Mouse (Mus musculus): ENCODE results near the gene Ankfy1.
"Not testable (repeated sequence)": the region's sequence is repeated elsewhere in the genome, so short reads cannot be mapped to it uniquely, and the experiment has no call there.

Ankfy1 gene

GRCm38 (mm10) chr11:72689551-72690510 lies at the start of gene Ankfy1:
Gene Ankfy1 (plus strand): TSS chr11:72690006.
- peak; percentile 98 for DNase-seq

- DNase-seq = no peak
These were observed 47.1 kb upstream of the Ankfy1 start for GRCm38 (mm10) chr11:72642730-72643129.

GRCm38 (mm10) chr11:72645386-72645785 lies 44.4 kb upstream of the Ankfy1 start:
- DNase-seq = no peak

GRCm38 (mm10) chr11:72650347-72650746 lies 39.5 kb upstream of the Ankfy1 start:
- DNase-seq = no peak

- DNase-seq = no peak
These were observed 29.9 kb upstream of the Ankfy1 start for GRCm38 (mm10) chr11:72659918-72660317.

GRCm38 (mm10) chr11:72660359-72660758 lies 29.4 kb upstream of the Ankfy1 start:
- no peak for DNase-seq

- DNase-seq = no peak
These were observed 25.2 kb upstream of the Ankfy1 start for GRCm38 (mm10) chr11:72664641-72665040.

- no peak for DNase-seq
These were observed 19.2 kb upstream of the Ankfy1 start for GRCm38 (mm10) chr11:72670634-72671033.

- no peak for DNase-seq
These were observed 18.4 kb upstream of the Ankfy1 start for GRCm38 (mm10) chr11:72671294-72671988.

- DNase-seq = no peak
These were observed 17.4 kb upstream of the Ankfy1 start for GRCm38 (mm10) chr11:72672438-72672837.

GRCm38 (mm10) chr11:72675280-72675679 lies 14.5 kb upstream of the Ankfy1 start:
- no peak for DNase-seq

- DNase-seq = no peak
These were observed 9.1 kb upstream of the Ankfy1 start for GRCm38 (mm10) chr11:72680726-72681125.

GRCm38 (mm10) chr11:72683402-72683801 lies 6.4 kb upstream of the Ankfy1 start:
- DNase-seq = no peak

GRCm38 (mm10) chr11:72686697-72687096 lies 3.1 kb upstream of the Ankfy1 start:
- DNase-seq = no peak

GRCm38 (mm10) chr11:72688242-72688641 lies 1.6 kb upstream of the Ankfy1 start:
- peak; percentile 22 to 41 for DNase-seq

- no peak for DNase-seq
These were observed 691 bp upstream of the Ankfy1 start for GRCm38 (mm10) chr11:72689115-72689514.

GRCm38 (mm10) chr11:72692353-72692752 lies 2.5 kb downstream of the Ankfy1 start:
- no peak for DNase-seq

GRCm38 (mm10) chr11:72695025-72695424 lies 5.2 kb downstream of the Ankfy1 start:
- DNase-seq = no peak

GRCm38 (mm10) chr11:72696368-72696971 lies 6.7 kb downstream of the Ankfy1 start:
- no peak for DNase-seq

GRCm38 (mm10) chr11:72697323-72697722 lies 7.5 kb downstream of the Ankfy1 start:
- no peak for DNase-seq

GRCm38 (mm10) chr11:72705111-72705510 lies 15.3 kb downstream of the Ankfy1 start:
- not testable (repeated sequence) for DNase-seq

- no peak for DNase-seq
These were observed 22.9 kb downstream of the Ankfy1 start for GRCm38 (mm10) chr11:72712721-72713120.

- DNase-seq = no peak
These were observed 28.4 kb downstream of the Ankfy1 start for GRCm38 (mm10) chr11:72718161-72718560.
